Mouse (Mus musculus) embryo, embryonic 10 days (tissue): Measurements from ENCODE around the gene Dynlt1f.
A peak's percentile ranks its signal among the peaks of the same experiment; 100 is the strongest.
"Not testable (repeated sequence)": the region's sequence is repeated elsewhere in the genome, so short reads cannot be mapped to it uniquely, and the experiment has no call there.

Source experiments
- DNase-seq: peaks from one replicate; pipeline ENCODE4 v3.0.0-alpha.2; 2015; ENCODE audit warnings: low spot score

The Dynlt1f gene

GRCm38 (mm10) chr17:6655567-6656281, at the start of gene Dynlt1f:
TSS of gene Dynlt1f (minus strand) at chr17:6655900.
- peak; percentile 6 for DNase-seq

GRCm38 (mm10) chr17:6703381-6704270, 47.9 kb upstream of the Dynlt1f start:
- DNase-seq: not testable (repeated sequence)

GRCm38 (mm10) chr17:6702625-6703221, 47.0 kb upstream of the Dynlt1f start:
- DNase-seq: not testable (repeated sequence)

- DNase-seq: not testable (repeated sequence)
Measured at GRCm38 (mm10) chr17:6700077-6700476, 44.4 kb upstream of the Dynlt1f start.

- DNase-seq: not testable (repeated sequence)
Measured at GRCm38 (mm10) chr17:6699502-6699901, 43.8 kb upstream of the Dynlt1f start.

- peak; percentile 38 for DNase-seq
Measured at GRCm38 (mm10) chr17:6697224-6697775, 41.6 kb upstream of the Dynlt1f start.

GRCm38 (mm10) chr17:6696521-6696920, 40.8 kb upstream of the Dynlt1f start:
- not testable (repeated sequence) for DNase-seq

DNA sequence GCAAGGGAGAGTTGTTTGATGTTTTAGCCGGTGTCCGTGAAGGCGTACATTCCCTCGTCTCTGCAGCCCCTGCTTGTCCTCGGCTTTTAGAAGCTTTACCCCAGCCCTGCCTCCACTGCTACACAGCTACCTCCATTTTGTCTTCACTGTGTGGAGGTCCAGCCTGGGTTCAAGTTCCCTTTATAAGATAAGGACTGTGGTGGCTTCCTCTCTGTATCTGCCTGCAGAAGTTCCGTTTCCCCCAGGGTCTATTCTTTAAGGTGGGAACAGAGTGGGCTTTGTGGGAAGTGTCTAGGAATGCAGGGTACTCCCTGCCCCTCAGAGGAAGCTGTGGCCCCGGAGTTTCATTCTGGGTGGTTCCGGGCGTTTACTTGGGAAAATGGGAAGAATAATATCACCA, 40.0 kb upstream of the Dynlt1f start:
- DNase-seq: not testable (repeated sequence)

- peak; percentile 70 for DNase-seq
Measured at GRCm38 (mm10) chr17:6691596-6691995, 35.9 kb upstream of the Dynlt1f start.

DNA sequence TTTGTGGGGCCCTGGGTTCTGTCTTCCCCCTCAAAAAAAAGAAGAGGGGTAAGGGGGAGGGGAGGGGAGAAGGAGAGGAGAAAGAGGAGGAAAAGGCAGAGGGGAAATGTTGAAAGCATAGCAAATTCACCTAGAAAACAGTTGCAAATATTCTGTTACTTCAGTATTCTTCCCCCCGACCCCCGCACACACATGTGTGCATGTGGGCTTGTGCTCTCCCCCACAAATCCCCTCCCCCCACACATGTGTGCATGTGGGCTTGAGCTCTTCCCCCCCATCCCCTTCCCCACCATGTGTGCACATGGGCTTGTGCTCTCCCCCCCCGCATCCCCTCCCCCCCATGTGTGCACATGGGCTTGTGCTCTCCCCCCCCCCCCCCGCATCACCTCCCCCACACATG, 33.6 kb upstream of the Dynlt1f start:
- not testable (repeated sequence) for DNase-seq

GRCm38 (mm10) chr17:6686299-6686971, 30.7 kb upstream of the Dynlt1f start:
- DNase-seq: not testable (repeated sequence)

GRCm38 (mm10) chr17:6685288-6685818, 29.7 kb upstream of the Dynlt1f start:
- not testable (repeated sequence) for DNase-seq

GRCm38 (mm10) chr17:6684464-6685287, 29.0 kb upstream of the Dynlt1f start:
- not testable (repeated sequence) for DNase-seq

DNA sequence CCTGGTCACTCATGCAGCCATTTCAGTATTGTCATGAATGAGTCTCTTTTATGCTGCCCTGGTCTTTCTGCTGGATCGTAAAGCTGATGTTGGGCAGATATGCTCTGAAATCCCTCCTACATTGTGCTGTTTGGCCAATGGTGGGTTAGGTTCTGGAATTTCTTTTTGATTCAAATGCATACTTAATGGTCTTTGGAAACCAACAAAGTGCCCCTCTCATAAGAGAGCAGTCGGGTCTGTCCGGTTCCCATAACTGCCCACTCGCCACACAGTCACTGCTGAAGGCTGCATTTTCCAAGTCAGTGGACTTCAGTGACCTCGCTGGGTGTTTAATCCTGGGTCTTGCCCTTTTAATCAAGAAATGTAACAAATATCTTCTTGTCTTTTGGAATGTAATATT, 28.0 kb upstream of the Dynlt1f start:
- DNase-seq: not testable (repeated sequence)

GRCm38 (mm10) chr17:6681721-6682120, 26.0 kb upstream of the Dynlt1f start:
- DNase-seq: not testable (repeated sequence)

DNA sequence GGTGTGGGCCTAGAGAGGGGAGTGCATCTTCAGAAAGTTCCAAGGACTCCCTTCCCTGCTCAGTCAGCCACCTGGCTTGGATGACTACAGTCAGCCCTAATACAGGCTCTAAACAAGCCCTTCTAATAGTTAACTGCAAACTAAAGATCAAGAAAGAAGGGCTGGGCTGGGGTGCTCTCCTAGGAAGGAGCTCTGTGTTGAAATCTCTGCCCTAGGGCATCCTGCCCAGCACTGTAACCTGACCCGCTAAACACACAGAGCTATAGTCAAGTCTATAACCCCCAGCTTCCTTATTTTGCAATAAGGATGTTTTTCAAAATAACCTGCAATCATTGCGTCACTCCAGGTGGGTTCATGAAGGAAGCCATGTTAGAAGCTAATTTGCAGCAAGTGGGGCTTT, 22.4 kb upstream of the Dynlt1f start:
- DNase-seq: not testable (repeated sequence)

GRCm38 (mm10) chr17:6674297-6674696, 18.6 kb upstream of the Dynlt1f start:
- not testable (repeated sequence) for DNase-seq

DNA sequence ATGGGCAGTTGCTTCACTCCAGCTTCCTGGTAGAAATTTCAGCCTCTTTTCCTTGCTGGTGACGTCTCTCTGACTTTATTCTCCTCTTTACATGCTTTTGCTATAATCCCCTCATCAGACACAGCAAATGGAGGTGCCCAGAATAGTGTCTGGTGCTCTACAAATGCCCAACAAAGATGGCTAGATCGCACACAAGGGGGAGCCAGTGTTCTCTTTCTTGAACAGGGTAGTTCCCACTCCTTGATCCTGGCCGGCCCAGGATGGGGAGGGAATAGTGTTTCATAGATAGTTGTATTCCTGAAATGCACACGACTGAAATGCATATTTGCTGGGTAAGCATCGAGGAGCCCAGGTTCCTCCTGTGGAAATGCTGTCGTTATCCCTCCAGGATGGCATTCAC, 12.8 kb upstream of the Dynlt1f start:
- not testable (repeated sequence) for DNase-seq

DNA sequence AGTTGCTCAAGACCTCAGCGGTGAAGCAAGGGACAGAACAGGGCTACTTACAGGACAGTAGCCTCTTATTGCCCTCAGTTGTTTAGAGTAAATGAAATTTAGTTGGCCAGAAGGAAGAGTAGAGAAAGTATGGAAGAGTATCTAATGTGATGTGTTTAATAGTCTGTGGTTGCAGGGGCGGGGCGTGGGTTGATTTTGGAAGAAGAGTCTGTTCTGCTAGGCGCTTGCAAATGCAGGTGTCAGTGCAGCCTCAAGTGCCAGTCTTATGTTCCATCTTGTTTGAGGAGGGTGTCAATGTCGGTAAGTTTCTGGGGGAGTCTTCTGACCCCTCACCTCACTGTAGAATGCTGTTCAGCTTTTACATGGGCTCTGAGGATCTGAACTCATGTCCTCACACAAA, 9.7 kb upstream of the Dynlt1f start:
- DNase-seq: not testable (repeated sequence)

DNA sequence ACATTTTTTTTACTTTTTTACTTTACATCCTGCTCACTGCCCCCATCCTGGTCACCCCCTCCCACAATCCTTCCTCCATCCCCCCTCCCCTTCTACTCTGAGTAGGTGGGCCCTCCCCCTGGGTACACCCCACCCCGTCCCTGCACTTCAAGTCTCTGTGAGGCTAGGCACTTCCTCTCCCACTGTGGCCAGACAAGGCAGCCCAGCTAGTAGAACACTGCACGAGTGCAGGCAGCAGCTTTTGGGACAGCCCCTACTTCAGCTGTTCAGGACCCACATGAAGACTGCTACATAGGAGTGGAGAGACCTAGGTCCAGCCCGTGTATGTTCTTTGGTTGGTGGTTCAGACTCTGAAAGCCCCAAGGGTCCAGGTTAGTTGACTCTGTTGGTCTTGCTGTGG, 7.1 kb upstream of the Dynlt1f start:
- DNase-seq: not testable (repeated sequence)
